Mouse (Mus musculus) ES-Bruce4 (cell line): Measurements from ENCODE around the gene Tmem54.

Experiments used
- CTCF ChIP-seq: IDR thresholded peaks from one replicate; pipeline ENCODE4 v1.8.1; 2011; ENCODE audit warnings: low read depth, low read length
- EP300 ChIP-seq: IDR thresholded peaks from 2 replicates; pipeline ENCODE4 v1.6.1; 2011; ENCODE audit warnings: low read depth, low read length; ENCODE audit not compliant: insufficient read depth
- POLR2A ChIP-seq: IDR thresholded peaks from one replicate; pipeline ENCODE4 v1.8.1; 2011; ENCODE audit warnings: low read length; ENCODE audit not compliant: insufficient read depth

- TF ChIP-seq CTCF (no peak), POLR2A (no peak), EP300 (no peak)
Observed at GRCm38 (mm10) chr4:129087850-129088249, 17.5 kb upstream of the Tmem54 start.
